Mouse (Mus musculus) forebrain, embryonic 13.5 days (tissue): Measurements from ENCODE around the gene Col18a1. TPM values are rescaled to one million over a fixed set of nuclear protein-coding genes. Genes with fewer than 3 reads are reported as not detected.
A peak's percentile ranks its signal among the peaks of the same experiment; 100 is the strongest.

Experiments used
- ATAC-seq: fragments of 200-750 bp; cut with Nextera tagmentation; 2 replicates; pipeline ENCODE4 v1.8.0; 2017
- H3K27ac ChIP-seq: fragments of 300-500 bp; sonication (generic); 2 replicates; pipeline ENCODE4 v1.5.1; 2015; ENCODE audit warnings: inconsistent platforms, mild to moderate bottlenecking, moderate library complexity
- H3K27me3 ChIP-seq: fragments of 300-500 bp; sonication (generic); 2 replicates; pipeline ENCODE4 v1.6.1; 2015; ENCODE audit warnings: mild to moderate bottlenecking, inconsistent platforms
- H3K36me3 ChIP-seq: fragments of 300-500 bp; sonication (generic); 2 replicates; pipeline ENCODE4 v1.6.1; 2015; ENCODE audit warnings: mild to moderate bottlenecking, inconsistent platforms; ENCODE audit not compliant: poor library complexity, severe bottlenecking
- H3K4me1 ChIP-seq: fragments of 300-500 bp; sonication (generic); 2 replicates; pipeline ENCODE4 v1.6.1; 2015; ENCODE audit warnings: inconsistent platforms
- H3K4me2 ChIP-seq: fragments of 300-500 bp; sonication (generic); 2 replicates; pipeline ENCODE4 v1.6.1; 2015; ENCODE audit warnings: inconsistent platforms, mild to moderate bottlenecking, moderate library complexity
- H3K4me3 ChIP-seq: fragments of 300-500 bp; sonication (generic); 2 replicates; pipeline ENCODE4 v1.5.1; 2015; ENCODE audit warnings: mild to moderate bottlenecking, inconsistent platforms
- H3K9ac ChIP-seq: fragments of 300-500 bp; sonication (generic); 2 replicates; pipeline ENCODE4 v1.6.1; 2015; ENCODE audit warnings: mild to moderate bottlenecking, inconsistent platforms
- H3K9me3 ChIP-seq: fragments of 300-500 bp; sonication (generic); replicated peaks from 2 replicates; pipeline ENCODE4 v1.6.1; 2016; ENCODE audit warnings: inconsistent platforms
- WGBS: fragments of 180-500 bp; shearing (Covaris S2); methylation state at CpG from one replicate; pipeline ENCODE4 v1.1.7; 2015; 5-methylcytosine and 5-hydroxymethylcytosine counted together
- polyA plus RNA-seq: library from polyadenylated mRNA; unstranded; fragments of >200 nt; fragmentation: Nextera tagmentation; extraction: Ambion mirVana; gene quantifications from 2 replicates; pipeline ENCODE4 v1.2.1, GENCODE M21; 2015

Gene Col18a1
- polyA plus RNA-seq, 1 experiment from 2014 or later: 35.5 TPM

DNA sequence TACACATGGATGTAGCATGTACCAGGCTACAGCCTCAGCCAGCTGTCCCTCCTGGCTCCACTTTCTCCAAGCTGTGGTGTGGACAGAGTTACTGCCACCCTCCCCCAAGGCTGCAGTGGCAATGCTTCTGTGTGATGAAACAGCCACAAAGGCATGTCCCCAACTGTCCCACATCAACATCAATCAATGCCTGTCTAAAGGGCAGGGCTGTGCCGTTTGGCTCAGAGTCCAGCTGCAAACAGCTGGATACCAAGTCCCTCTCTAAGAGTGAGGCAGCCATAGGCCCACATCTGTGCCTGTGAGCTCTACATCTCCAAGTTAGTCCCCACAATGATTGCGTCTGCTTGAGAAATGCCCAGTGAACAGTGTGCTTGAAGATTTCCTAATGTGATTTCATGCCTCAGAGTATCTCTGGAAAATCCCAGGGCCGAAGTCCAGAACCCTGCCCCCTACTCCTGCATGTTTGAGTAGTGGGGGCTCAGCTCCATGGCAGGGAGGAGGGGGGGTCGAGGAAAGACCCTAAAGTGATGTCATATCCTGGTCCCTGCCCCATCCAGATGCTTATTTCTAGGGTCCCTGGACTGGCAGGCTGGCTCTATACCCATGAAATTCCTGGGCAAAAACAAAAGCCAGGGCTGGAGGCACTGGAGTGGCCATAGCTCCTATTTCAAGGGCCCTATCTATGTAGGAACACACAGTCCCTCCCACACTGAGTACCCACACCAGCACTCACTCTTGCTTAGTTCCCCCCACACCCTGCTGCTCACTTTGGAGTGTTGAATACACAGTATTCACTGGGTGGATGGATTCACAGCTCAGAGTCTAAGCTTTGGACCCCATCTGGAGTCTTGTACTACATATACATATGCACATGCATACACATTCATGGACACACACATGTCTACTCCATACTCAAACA is 49.6 kb downstream of the Col18a1 start:
- Histone ChIP-seq H3K27ac (no peak overlapping the region; the same call in 1 of the 2 replicates), H3K4me2 (no peak overlapping the region), H3K27me3 (no peaks in the 10 kb centered on the region), H3K9ac (no peak overlapping the region), H3K4me3 (no peak overlapping the region), H3K9me3 (no peaks in the 10 kb centered on the region), H3K4me1 (peaks cover 11% of the 10 kb centered on the region), H3K36me3 (no peaks in the 10 kb centered on the region)
- WGBS: 47% methylated on average over 4 of the region's 4 CpGs
- ATAC-seq: 0 out of 2 replicates have a peak, but pooled peaks have one; percentile 3

DNA sequence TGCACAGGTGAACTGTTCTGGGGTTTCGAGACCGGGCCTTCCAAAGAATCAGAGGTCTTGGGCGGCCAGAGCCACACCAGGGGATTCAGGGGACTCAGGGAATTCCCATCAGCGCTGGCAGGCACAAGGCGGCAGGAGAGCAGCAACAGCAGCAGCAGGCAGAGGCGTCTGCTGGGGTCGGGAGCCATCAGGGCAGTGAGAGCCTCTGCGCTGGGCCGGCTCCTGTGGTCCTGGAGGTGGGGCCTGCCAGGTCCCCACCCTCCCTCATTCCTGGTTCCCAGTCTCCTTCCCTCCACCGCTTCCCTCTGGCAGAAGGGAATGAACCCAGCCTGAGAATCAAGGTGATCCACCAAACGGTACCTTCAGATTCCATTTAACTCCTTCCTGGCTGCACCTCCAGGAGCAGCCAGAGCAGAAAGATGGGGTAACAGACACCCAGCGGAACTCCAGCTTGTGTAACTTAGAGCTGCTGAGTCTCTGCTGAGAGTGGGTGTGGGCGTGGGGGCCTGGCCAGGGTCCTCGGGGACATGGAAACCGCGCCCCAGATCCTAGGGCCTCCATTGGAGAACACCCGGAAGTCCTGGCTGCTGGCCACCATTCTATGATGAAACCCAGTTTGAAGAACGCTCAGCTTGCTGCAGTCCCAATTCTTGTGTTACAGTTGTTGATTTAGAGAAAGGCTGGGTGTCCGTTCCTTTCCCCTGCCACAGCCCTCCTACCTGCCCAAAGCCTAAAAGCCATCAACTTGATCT is 52.7 kb downstream of the Col18a1 start:
- H3K27me3 ChIP-seq: no peaks in the 10 kb centered on the region
- H3K27ac ChIP-seq: no peak overlapping the region
- H3K4me1 ChIP-seq: peaks cover 11% of the 10 kb centered on the region
- H3K9me3 ChIP-seq: no peaks in the 10 kb centered on the region
- H3K4me3 ChIP-seq: no peak overlapping the region
- H3K4me2 ChIP-seq: no peak overlapping the region
- ATAC-seq: no peak
- WGBS: 71% methylated on average over 19 of the region's 19 CpGs
- no peaks in the 10 kb centered on the region for H3K36me3 ChIP-seq
- no peak overlapping the region for H3K9ac ChIP-seq

GRCm38 (mm10) chr10:77111550-77112249 is 54.6 kb downstream of the Col18a1 start:
- no peaks in the 10 kb centered on the region for H3K9me3 ChIP-seq
- H3K27ac ChIP-seq: no peak overlapping the region
- no peak for ATAC-seq
- peaks cover 6% of the 10 kb centered on the region for H3K4me1 ChIP-seq
- no peak overlapping the region for H3K4me3 ChIP-seq
- H3K4me2 ChIP-seq: no peak overlapping the region
- no peak overlapping the region for H3K9ac ChIP-seq
- WGBS: 91% methylated on average over 4 of the region's 4 CpGs
- no peaks in the 10 kb centered on the region for H3K27me3 ChIP-seq
- H3K36me3 ChIP-seq: no peaks in the 10 kb centered on the region

DNA sequence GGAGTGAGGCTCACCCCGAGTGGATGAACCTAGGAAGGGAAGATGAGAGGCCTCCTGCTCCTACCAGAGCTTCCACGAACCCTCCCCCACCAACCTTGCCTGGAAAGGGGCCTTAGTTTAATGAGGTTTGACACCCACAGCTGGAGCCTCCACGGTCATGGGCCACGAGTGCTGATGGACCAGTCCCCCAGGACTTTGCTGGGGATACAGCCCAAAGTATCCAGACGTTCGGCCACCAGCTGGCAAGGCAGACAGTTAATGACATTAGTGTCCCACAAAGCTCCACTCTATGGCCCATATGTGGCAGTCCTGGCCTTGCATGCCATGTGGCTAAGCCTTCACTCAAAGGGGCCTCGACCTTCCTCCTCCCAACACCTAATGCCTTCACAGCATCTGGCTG is 55.5 kb downstream of the Col18a1 start:
- Histone ChIP-seq H3K27ac (no peak overlapping the region), H3K27me3 (no peaks in the 10 kb centered on the region), H3K4me3 (no peak overlapping the region), H3K9ac (no peak overlapping the region), H3K4me1 (no peaks in the 10 kb centered on the region), H3K9me3 (no peaks in the 10 kb centered on the region), H3K36me3 (no peaks in the 10 kb centered on the region), H3K4me2 (no peak overlapping the region)
- WGBS: 89% methylated on average over 7 of the region's 7 CpGs
- ATAC-seq: no peak

GRCm38 (mm10) chr10:77110010-77110409 is 56.3 kb downstream of the Col18a1 start:
- Histone ChIP-seq H3K27ac (no peak overlapping the region), H3K36me3 (no peaks in the 10 kb centered on the region), H3K9me3 (no peaks in the 10 kb centered on the region), H3K9ac (no peak overlapping the region), H3K4me1 (no peaks in the 10 kb centered on the region), H3K4me2 (no peak overlapping the region), H3K4me3 (no peak overlapping the region), H3K27me3 (no peaks in the 10 kb centered on the region)
- 95% methylated on average over 9 of the region's 9 CpGs for WGBS
- ATAC-seq: no peak

DNA sequence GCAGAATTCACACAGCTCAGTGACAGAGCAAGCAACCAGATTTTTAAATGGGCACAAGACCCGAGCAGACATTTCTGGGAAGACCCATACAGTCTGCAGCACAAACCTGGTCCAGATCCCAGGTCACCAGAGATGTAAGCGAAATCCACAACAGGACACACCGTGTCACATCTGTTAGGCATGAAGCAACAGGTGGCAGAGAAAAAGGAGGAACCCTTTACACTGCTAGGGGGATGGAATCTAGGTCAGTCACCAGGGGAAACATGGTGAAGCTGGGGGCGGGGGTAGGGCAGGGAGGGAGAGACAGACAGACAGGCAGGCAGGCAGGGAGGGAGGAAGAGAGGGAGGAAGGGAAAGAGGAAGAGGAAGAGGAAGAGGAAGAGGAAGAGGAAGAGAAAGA is 58.2 kb downstream of the Col18a1 start:
- H3K36me3 ChIP-seq: no peaks in the 10 kb centered on the region
- 89% methylated on average over 3 of the region's 4 CpGs for WGBS
- H3K4me1 ChIP-seq: no peaks in the 10 kb centered on the region
- H3K9me3 ChIP-seq: no peaks in the 10 kb centered on the region
- H3K27ac ChIP-seq: no peak overlapping the region
- ATAC-seq: no peak
- H3K27me3 ChIP-seq: no peaks in the 10 kb centered on the region
- no peak overlapping the region for H3K4me3 ChIP-seq
- H3K4me2 ChIP-seq: no peak overlapping the region
- no peak overlapping the region for H3K9ac ChIP-seq

DNA sequence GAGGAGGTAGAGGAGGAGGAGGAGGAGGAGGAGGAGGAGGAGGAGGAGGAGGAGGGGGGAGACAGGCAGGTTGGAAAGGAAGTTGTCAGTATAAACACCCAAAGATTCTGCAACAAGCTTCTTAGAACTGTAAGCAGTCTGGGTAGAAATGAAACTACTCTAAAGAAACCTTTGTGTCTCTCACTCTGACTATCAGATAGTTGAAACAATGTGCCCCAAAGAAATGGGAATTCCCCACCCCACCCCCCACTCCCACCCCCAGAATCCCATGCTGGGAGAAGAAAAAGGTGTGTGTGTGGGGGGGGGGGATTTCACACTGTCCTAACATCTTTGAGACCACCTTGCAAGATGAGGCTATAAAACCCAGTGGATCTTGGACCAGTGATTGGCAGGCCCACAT is 62.0 kb downstream of the Col18a1 start:
- Histone ChIP-seq H3K9ac (no peak overlapping the region), H3K27me3 (no peaks in the 10 kb centered on the region), H3K9me3 (no peaks in the 10 kb centered on the region), H3K27ac (no peak overlapping the region), H3K36me3 (no peaks in the 10 kb centered on the region), H3K4me3 (no peak overlapping the region), H3K4me1 (no peaks in the 10 kb centered on the region), H3K4me2 (no peak overlapping the region)
- ATAC-seq: no peak

DNA sequence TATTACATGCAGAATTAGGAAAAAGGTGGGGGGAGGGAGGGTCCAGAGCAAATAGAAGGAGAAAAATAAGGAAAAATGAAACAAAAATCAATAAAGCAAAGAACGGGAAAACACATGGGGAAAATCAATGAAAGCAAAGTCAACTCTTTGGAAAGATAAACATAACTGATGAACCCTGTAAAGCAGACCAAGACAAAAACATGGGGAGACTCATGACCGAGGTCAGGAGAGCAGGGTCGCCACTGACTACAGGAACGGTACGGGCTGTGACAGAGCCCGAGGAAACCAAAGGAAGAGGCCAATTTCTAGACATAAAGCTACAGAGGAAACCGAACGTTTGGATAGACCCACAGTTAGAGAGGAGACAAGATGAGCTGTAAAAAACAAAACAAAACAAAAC is 62.7 kb downstream of the Col18a1 start:
- no peak for ATAC-seq
- Histone ChIP-seq H3K9me3 (no peaks in the 10 kb centered on the region), H3K36me3 (no peaks in the 10 kb centered on the region), H3K4me1 (no peaks in the 10 kb centered on the region), H3K27me3 (no peaks in the 10 kb centered on the region), H3K9ac (no peak overlapping the region), H3K4me2 (no peak overlapping the region), H3K4me3 (no peak overlapping the region), H3K27ac (no peak overlapping the region)
- WGBS: 87% methylated on average over 8 of the region's 8 CpGs

DNA sequence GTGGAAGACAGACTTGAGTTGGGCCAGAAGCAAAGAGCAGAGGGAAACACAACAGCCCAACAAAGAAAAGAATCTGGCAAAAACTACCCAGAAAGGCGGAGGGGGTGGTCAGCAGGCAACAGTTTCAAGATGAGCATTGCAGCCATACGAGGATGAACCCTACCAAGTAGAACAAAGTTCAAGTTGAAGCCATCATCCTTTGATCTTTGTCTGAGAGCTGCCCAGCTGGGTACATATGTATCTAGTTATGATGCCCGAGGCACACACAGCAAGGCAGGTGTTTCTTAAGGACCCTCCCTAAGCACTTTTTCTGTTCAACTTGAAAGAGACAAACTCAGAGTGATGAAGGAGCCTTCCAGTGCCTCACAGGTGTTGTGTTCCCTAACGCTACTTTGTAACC is 66.6 kb downstream of the Col18a1 start:
- H3K9ac ChIP-seq: no peak overlapping the region
- WGBS: 92% methylated on average over 4 of the region's 4 CpGs
- no peak overlapping the region for H3K4me2 ChIP-seq
- H3K9me3 ChIP-seq: no peaks in the 10 kb centered on the region
- no peak overlapping the region for H3K27ac ChIP-seq
- H3K4me3 ChIP-seq: no peak overlapping the region
- H3K36me3 ChIP-seq: peaks cover 6% of the 10 kb centered on the region; the same call in 1 of the 2 replicates
- no peaks in the 10 kb centered on the region for H3K27me3 ChIP-seq
- H3K4me1 ChIP-seq: peaks cover 8% of the 10 kb centered on the region
- no peak for ATAC-seq

- no peaks in the 10 kb centered on the region for H3K27me3 ChIP-seq
- H3K4me1 ChIP-seq: peaks cover 8% of the 10 kb centered on the region
- H3K27ac ChIP-seq: no peak overlapping the region
- H3K36me3 ChIP-seq: peaks cover 16% of the 10 kb centered on the region; the same call in 1 of the 2 replicates
- 83% methylated on average over 2 of the region's 2 CpGs for WGBS
- H3K4me2 ChIP-seq: no peak overlapping the region
- ATAC-seq: no peak
- H3K9me3 ChIP-seq: no peaks in the 10 kb centered on the region
- no peak overlapping the region for H3K9ac ChIP-seq
- no peak overlapping the region for H3K4me3 ChIP-seq
Observed at GRCm38 (mm10) chr10:77098619-77099018, 67.7 kb downstream of the Col18a1 start.

DNA sequence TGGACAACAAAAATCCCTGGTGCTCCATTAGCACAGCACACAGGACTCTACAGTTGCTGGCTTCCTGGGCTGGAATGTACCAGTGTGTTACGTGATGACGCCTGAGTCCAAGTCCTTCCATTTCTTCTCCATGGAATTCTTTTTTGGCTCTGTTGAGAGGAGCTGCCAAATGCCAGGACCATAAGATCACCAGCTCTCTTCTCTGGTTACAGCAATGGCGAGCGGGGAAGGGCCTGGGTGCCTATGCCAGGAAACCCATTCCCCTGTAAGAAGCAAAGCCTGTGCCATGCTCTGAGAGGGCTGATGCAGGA is 68.5 kb downstream of the Col18a1 start:
- no peaks in the 10 kb centered on the region for H3K27me3 ChIP-seq
- H3K4me2 ChIP-seq: no peak overlapping the region

More for the DNA sequence above, 68.5 kb downstream of the Col18a1 start:
- Histone ChIP-seq H3K27ac (no peak overlapping the region), H3K9me3 (peaks cover 6% of the 10 kb centered on the region), H3K4me3 (no peak overlapping the region), H3K36me3 (peaks cover 19% of the 10 kb centered on the region; the same call in 1 of the 2 replicates), H3K9ac (no peak overlapping the region), H3K4me1 (peaks cover 8% of the 10 kb centered on the region)
- 87% methylated on average over 4 of the region's 4 CpGs for WGBS
- ATAC-seq: no peak
